Mouse (Mus musculus) midbrain, embryonic 10.5 days (tissue): ENCODE data around the gene Bst1. TPM values are rescaled to one million over a fixed set of nuclear protein-coding genes. Genes with fewer than 3 reads are reported as not detected.

ENCODE experiments used
- DNase-seq: peaks from one replicate; pipeline ENCODE4 v3.0.0-alpha.2; 2017; ENCODE audit warnings: low spot score
- H3K27ac ChIP-seq: fragments of 300-500 bp; sonication (generic); replicated peaks from 2 replicates; pipeline ENCODE4 v1.5.1; 2016; ENCODE audit warnings: mild to moderate bottlenecking
- H3K27me3 ChIP-seq: fragments of 300-500 bp; sonication (generic); 2 replicates; pipeline ENCODE4 v1.6.1; 2016; ENCODE audit warnings: low read depth, mild to moderate bottlenecking; ENCODE audit not compliant: poor library complexity, severe bottlenecking
- H3K36me3 ChIP-seq: fragments of 300-500 bp; sonication (generic); 2 replicates; pipeline ENCODE4 v1.6.1; 2016; ENCODE audit warnings: mild to moderate bottlenecking, moderate library complexity
- H3K4me1 ChIP-seq: fragments of 300-500 bp; sonication (generic); 2 replicates; pipeline ENCODE4 v1.6.1; 2016
- H3K4me3 ChIP-seq: fragments of 300-500 bp; sonication (generic); 2 replicates; pipeline ENCODE4 v1.5.1; 2016; ENCODE audit warnings: mild to moderate bottlenecking, moderate library complexity
- H3K9me3 ChIP-seq: fragments of 300-500 bp; sonication (generic); replicated peaks from 2 replicates; pipeline ENCODE4 v1.6.1; 2016; ENCODE audit warnings: mild to moderate bottlenecking
- WGBS: fragments of 180-500 bp; shearing (Covaris S2); methylation state at CpG from one replicate; pipeline ENCODE4 v1.1.7; 2016; 5-methylcytosine and 5-hydroxymethylcytosine counted together
- polyA plus RNA-seq: library from polyadenylated mRNA; unstranded; fragments of >200 nt; fragmentation: Nextera tagmentation; extraction: Ambion mirVana; gene quantifications from 2 replicates; pipeline ENCODE4 v1.2.1, GENCODE M21; 2016

Bst1 gene
- polyA plus RNA-seq = not detected in 2 replicates

DNA sequence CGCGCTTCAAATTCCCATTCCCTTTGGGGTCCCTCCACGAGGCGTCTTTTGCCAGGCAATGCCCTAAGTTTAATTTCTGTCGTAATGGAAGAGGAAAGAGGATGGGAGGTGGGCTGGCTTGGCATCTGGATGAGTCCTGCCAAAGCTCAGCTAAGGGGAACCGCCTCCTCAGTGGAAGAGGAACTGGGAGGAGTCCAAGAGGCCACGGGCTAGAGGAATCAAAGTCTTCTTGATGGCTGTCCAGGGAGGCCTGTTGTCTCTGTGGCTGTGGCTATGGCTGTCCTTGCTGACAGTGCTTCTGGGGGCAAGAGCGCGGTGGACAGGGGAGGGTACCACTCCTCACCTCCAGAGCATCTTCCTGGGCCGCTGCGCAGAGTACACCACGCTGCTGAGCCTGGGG, at the start of gene Bst1:
Gene Bst1, plus strand, starts transcription at position 191 of the 400 bp plus-strand sequence.
- WGBS = 53% methylated on average over 12 of the region's 12 CpGs

DNA sequence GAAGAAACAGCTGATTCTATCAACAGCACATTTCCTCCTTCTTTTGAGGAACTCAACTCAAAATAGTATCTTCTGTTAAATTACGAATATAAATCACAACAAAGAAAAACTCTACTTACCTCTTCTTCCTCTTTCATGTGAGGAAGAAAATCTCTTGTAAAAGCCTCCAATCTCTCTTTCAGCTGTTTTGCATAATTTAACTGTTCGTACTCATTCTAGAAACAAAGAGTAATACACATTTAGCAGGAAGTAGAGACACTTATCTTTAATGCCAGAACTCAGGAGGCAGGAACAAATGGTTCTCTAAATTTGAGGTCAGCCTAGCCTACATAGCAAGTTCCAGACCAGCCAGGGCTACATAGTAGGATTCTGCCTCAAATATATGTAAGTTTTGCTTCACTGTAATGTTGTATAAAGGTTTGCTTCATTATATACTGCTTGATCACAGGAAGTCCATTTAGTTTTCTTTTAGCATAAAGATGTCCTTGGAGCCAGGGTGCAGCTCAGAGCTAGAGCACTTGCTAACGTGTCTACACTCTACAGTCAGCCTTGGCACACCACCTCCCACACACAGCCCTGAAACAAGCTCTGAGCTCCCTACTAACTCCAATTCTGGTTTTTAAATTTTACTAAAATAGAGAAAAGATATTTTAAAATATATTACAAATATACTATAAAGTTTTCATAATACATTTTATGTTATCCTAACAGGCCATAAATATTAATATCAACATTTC, 47.9 kb upstream of the Bst1 start:
- 88% methylated on average over 3 of the region's 3 CpGs for WGBS

More for the DNA sequence above, at the start of gene Bst1:
- Histone ChIP-seq H3K9me3 (no peaks in the 10 kb centered on the region), H3K36me3 (no peaks in the 10 kb centered on the region), H3K4me3 (no peak within 1 kb of the TSS), H3K27ac (peak within 1 kb of the TSS; percentile 13; the same call in 1 of the 2 replicates), H3K27me3 (0 out of 2 replicates have a peak, but pooled peaks cover 3% of the 10 kb centered on the region), H3K4me1 (peaks cover 6% of the 10 kb centered on the region; the same call in 1 of the 2 replicates)
- no peak for DNase-seq

DNA sequence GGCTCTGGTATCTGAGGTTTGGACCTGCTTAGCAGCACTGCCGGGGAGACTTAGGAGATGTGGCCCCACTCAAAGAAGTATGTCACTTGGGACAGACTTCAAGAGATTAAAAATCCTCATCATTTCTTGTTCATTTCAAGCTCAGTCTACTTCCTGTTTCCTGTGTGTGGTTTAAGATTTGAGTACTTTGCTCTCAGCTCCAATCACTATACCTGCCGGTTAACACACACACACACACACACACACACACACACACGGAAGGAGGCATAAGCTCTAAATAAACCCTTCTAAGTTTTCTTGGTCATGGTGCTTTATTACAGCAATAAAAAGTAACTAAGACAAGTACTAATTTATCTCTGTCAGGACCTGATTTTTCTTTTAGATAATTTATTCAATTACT, 47.1 kb upstream of the Bst1 start:
- Histone ChIP-seq H3K4me3 (no peak overlapping the region), H3K27me3 (no peaks in the 10 kb centered on the region), H3K36me3 (peaks cover 59% of the 10 kb centered on the region), H3K9me3 (no peaks in the 10 kb centered on the region), H3K27ac (no peak overlapping the region), H3K4me1 (no peaks in the 10 kb centered on the region)
- no peak for DNase-seq
- 92% methylated on average over 3 of the region's 3 CpGs for WGBS

More for the DNA sequence above, 47.9 kb upstream of the Bst1 start:
- no peak for DNase-seq
- H3K9me3 ChIP-seq = no peaks in the 10 kb centered on the region
- H3K36me3 ChIP-seq = peaks cover 67% of the 10 kb centered on the region
- no peak overlapping the region for H3K27ac ChIP-seq
- H3K4me1 ChIP-seq = no peaks in the 10 kb centered on the region
- no peaks in the 10 kb centered on the region for H3K27me3 ChIP-seq
- H3K4me3 ChIP-seq = no peak overlapping the region

DNA sequence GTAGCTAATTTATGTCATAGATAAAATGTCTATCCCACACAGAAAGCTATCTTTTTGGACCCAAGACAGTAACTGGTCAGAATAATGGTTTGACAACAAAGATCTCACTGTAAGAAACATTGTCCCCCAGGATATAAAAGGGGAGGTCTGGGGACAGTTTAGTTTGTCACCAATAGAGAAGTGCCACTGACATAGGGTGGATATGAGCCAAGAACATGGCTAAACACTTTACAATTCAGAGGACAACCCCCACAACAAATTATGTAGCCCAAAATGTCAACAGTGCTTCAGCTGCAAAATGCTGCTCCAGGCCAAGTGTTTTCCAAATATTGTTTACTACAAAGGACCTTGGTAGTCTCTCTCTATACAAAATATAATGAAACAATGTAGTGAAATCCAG, 42.3 kb upstream of the Bst1 start:
- H3K27ac ChIP-seq = no peak overlapping the region
- no peak for DNase-seq
- no peaks in the 10 kb centered on the region for H3K9me3 ChIP-seq
- peaks cover 9% of the 10 kb centered on the region for H3K4me1 ChIP-seq
- no peaks in the 10 kb centered on the region for H3K27me3 ChIP-seq
- H3K4me3 ChIP-seq = no peak overlapping the region
- peaks cover 25% of the 10 kb centered on the region for H3K36me3 ChIP-seq

DNA sequence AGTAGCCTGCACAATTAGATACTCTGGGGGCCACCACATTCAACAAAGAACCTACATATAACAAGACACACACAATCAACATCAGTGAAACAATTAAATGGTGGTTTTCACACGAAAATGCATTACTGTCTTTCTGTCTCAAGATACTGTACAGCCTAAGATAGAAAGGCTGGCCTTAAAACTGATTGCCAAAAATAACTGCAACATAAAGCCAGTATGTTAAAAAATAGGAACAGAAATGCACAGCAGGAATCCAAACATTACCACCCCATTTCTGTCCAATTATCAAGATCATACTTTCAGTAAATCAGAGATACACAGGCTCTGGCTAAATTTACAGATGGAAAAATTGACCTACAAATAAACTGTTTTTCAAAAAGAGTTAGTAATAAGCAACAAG, 41.7 kb upstream of the Bst1 start:
- H3K36me3 ChIP-seq = peaks cover 20% of the 10 kb centered on the region
- no peaks in the 10 kb centered on the region for H3K27me3 ChIP-seq
- H3K27ac ChIP-seq = no peak overlapping the region
- no peak overlapping the region for H3K4me3 ChIP-seq
- no peak for DNase-seq
- H3K4me1 ChIP-seq = peaks cover 9% of the 10 kb centered on the region
- 71% methylated on average over 1 of the region's 1 CpGs for WGBS
- H3K9me3 ChIP-seq = no peaks in the 10 kb centered on the region

DNA sequence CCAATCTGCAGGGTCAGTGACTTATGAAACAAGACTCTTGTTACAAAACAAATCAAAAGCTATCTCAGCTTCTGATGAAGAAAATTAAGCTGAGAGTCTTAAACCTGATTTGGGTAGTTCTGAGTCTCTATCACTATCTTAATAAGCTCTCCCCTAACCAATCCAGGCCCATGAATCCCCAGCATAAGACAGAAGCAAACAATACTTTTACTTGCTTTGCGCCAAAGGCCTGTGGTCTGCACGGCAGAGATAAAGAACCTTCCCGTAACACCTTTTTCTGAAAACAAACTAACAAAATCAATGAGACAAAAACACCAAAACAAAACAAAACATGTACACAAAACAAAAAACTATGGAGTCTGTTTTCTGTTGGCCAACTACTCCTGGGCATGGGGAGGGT, 40.1 kb upstream of the Bst1 start:
- Histone ChIP-seq H3K27ac (no peak overlapping the region), H3K36me3 (peaks cover 10% of the 10 kb centered on the region; the same call in 1 of the 2 replicates), H3K4me3 (no peak overlapping the region), H3K27me3 (no peaks in the 10 kb centered on the region), H3K4me1 (peaks cover 16% of the 10 kb centered on the region), H3K9me3 (no peaks in the 10 kb centered on the region)
- DNase-seq = no peak
- WGBS = 96% methylated on average over 3 of the region's 3 CpGs

DNA sequence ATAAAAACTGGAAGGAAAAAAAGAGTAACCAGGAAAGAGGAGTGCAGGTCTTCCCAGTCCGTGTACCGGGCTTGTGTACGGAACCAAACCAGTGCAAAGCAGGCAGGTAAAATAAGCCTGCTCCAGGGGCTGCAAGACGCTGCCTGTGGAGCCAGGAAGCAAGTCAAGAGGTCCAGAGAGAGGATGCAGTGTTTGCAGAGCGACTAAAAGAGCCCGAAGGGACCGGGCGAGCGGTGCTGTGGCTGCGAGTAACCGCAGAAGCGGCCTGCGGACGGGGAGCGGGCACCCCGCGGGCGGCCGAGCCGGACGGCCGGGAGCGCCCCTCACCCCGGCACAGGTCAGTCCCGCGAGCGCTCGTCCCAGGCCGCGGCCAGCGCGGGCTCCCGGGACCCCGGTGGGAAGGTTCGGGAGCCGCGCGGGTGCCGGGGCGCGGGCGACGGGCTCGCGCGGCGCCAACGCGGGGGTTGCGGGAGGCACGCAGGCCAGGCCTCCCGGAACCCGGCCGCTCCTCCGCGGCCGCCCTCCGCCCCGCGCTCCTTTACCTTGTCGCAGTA, 37.2 kb upstream of the Bst1 start:
- Histone ChIP-seq H3K4me1 (peaks cover 16% of the 10 kb centered on the region), H3K9me3 (no peaks in the 10 kb centered on the region), H3K4me3 (peak overlapping the region; percentile 85), H3K27me3 (no peaks in the 10 kb centered on the region), H3K27ac (peak overlapping the region; percentile 99), H3K36me3 (peaks cover 10% of the 10 kb centered on the region; the same call in 1 of the 2 replicates)
- under 1% methylated on average over 60 of the region's 61 CpGs for WGBS
- DNase-seq = peak; percentile 67

DNA sequence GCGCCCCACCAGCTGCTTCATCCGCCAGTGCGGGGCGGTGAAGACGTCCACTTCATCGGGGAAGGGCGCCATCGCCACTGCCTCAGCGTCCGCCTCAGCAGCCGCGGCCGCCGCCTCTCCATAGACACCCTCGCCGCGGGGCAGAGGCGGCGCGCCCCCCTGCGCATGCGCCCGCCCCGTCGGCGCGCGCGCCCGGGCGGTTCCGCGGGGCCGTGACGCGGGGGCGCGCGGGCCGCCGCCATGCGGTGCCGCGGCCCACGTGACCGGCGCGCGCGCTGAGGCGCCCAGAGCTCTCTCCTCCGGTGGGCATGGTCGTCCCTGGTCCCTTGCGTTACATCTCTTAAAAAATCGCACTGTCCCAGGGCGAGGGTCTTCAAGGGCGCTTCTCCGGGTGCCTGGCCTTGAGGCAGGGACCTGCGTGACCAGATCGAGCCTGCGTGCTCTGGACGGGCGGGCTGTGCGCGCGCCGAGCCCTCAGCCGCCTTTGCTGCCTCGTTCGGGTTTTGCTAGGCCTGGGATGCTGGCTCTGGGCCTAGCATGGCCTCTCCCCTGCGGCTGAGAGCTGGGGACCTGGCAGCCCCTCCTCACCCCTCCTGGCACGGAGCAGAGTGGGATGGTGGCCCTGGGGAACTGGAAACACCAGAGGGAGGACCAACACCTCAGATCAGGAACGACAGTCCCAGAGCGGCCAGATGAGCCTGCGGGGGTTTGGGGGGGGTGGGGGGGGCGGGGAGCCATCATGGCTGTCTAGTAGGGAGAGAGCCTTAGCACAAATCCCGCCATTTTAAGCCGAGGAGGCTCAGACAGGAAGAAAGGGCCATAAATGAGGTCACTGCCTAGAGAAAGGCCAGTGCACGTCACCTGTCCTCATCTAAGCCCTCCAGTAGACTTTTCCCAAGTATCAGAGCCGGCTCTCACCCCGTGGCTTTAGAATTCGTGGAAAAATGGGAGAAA, 36.4 kb upstream of the Bst1 start:
- H3K27ac ChIP-seq = peak overlapping the region; percentile 99
- WGBS = 5% methylated on average over 68 of the region's 82 CpGs
- H3K36me3 ChIP-seq = peaks cover 10% of the 10 kb centered on the region; the same call in 1 of the 2 replicates
- peak overlapping the region; percentile 85 for H3K4me3 ChIP-seq
- H3K27me3 ChIP-seq = no peaks in the 10 kb centered on the region
- H3K9me3 ChIP-seq = no peaks in the 10 kb centered on the region
- H3K4me1 ChIP-seq = peaks cover 16% of the 10 kb centered on the region
- DNase-seq = peak; percentile 82

DNA sequence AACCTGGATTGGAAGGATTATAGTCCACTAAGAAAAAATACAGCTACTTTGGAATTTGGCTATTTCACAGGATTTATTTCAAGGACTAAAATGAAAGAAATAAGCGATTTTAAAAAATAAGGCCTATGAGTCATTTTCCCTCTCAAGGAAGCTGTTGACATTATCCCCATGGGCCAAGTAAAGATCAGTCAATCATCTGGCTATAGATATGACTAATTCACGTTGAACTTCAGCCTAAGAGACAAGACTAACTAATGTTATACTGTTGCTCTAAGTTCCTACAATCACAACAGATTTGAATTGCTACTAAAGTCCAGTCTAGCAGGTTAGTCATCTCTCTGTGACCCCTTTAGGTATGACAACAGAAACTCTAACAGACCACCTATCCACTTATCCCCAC, 34.7 kb upstream of the Bst1 start:
- H3K27me3 ChIP-seq = no peaks in the 10 kb centered on the region
- 91% methylated on average over 2 of the region's 2 CpGs for WGBS
- no peak for DNase-seq
- no peak overlapping the region for H3K4me3 ChIP-seq
- no peaks in the 10 kb centered on the region for H3K9me3 ChIP-seq
- H3K4me1 ChIP-seq = peaks cover 16% of the 10 kb centered on the region
- 0 out of 2 replicates have a peak, but pooled peaks cover 8% of the 10 kb centered on the region for H3K36me3 ChIP-seq
- no peak overlapping the region for H3K27ac ChIP-seq

DNA sequence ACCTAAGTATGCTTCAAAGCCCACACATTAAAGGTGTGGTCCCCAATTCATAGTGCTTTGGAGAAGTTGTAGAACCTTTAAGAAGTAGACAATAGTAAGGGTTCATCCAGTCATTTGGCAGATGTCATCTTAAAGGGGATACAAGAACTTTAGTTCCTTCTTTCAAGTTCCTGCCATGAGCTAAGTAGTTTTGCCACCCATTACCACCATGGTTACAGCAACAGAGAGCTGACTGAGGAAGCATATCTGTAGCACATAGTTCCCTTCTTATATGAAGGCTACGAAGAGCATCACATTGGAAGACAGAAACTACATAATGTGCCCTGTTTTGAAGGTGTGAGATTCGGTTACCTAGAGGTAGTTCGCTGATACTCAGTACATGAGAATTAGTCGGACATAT, 32.1 kb upstream of the Bst1 start:
- Histone ChIP-seq H3K9me3 (no peaks in the 10 kb centered on the region), H3K4me1 (peaks cover 7% of the 10 kb centered on the region), H3K27me3 (no peaks in the 10 kb centered on the region), H3K27ac (no peak overlapping the region), H3K36me3 (no peaks in the 10 kb centered on the region), H3K4me3 (no peak overlapping the region)
- no peak for DNase-seq
- 94% methylated on average over 4 of the region's 4 CpGs for WGBS

DNA sequence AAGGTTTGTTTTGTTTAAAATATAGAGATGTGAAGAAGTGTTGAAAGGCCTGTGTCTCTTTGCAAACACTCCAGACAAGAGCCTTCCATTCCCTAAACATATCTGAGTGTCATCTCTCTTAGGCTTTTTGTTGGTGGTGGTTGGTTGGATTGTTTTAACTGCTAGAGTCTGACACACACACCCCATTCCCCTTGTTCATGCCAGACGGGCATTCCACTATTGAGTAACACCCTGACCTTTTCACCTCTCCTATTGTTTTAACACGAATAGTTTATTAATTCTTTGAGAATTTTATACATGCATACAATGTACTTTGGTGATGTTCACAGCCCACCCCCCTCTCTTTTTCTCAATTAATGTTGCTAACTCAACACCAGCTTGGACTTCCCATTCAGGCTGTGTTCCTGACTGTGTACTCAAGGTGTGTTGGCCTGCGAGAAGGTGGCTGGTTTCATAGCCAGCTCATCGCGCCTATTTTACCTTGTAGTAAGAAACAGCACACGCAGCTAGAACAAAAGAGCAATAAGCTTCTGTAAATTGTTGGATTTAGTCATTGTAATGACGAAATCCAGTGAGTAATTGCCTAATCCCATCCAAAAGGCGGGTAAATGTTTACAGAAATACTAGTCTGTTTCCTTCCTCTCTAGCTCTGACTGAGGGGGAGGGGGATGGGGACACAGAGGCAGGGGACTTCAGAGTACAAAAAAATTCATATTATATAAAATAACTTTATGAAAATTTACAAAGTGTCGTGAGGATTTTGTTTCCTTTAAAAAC, 30.5 kb upstream of the Bst1 start:
- Histone ChIP-seq H3K4me1 (no peaks in the 10 kb centered on the region), H3K36me3 (no peaks in the 10 kb centered on the region), H3K27ac (no peak overlapping the region), H3K9me3 (no peaks in the 10 kb centered on the region), H3K4me3 (no peak overlapping the region), H3K27me3 (no peaks in the 10 kb centered on the region)
- no peak for DNase-seq
- WGBS = 83% methylated on average over 9 of the region's 9 CpGs

DNA sequence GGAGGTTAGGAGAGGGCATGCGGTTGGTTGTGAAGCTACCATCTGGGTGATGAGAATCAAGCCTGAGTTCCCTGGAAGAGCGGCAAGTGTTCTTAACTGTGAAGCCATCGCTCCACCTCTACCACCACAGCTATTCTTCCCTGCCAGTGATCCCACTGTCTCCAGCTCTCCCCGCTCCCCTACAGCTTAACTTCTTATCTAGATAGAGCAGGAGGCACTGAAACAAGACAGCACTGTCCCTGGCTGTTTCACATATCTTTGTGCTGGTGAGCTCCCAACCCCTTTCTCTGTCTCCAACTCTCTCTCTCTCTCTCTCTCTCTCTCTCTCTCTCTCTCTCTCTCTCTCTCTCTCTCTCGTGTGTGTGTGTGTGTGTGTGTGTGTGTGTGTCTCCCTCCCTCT, 26.3 kb upstream of the Bst1 start:
- Histone ChIP-seq H3K27me3 (no peaks in the 10 kb centered on the region), H3K27ac (no peak overlapping the region), H3K9me3 (no peaks in the 10 kb centered on the region), H3K4me1 (no peaks in the 10 kb centered on the region), H3K4me3 (no peak overlapping the region), H3K36me3 (no peaks in the 10 kb centered on the region)
- 91% methylated on average over 5 of the region's 5 CpGs for WGBS
- no peak for DNase-seq
